Mouse (Mus musculus): ENCODE results near the gene Pde4c. TPM values are rescaled to one million over a fixed set of nuclear protein-coding genes. Genes with fewer than 3 reads are reported as not detected.

Pde4c gene
- polyA plus RNA-seq, 1 experiment from 2014 or later = 0.09 TPM

DNA sequence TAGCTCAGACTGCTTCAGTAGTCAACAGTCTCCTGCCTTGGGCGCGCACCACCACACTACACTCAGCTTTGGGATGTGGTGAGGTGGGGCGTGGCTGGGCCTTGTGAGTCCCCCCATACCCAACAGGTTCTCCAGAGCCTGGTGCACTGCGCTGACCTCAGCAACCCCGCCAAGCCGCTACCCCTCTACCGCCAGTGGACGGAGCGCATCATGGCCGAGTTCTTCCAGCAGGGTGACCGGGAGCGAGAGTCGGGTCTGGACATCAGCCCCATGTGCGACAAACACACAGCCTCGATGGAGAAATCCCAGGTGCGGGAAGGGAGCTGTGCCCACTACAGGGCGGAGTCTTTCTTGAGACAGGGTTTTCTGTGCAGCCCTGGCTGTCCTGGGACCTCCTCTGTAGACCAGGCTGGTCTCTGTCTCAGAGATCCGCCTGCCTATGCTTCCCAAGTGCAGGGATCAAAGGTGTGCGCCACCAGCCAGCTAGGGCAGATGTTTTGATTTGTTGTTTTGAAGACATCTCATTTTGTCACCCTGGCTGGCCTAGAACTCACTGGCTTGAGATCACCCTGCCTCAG lies 25.7 kb downstream of the Pde4c start:
- 84% methylated on average over 19 of the region's 19 CpGs for WGBS
- no peaks in the 10 kb centered on the region for H3K4me1 ChIP-seq (replicated peaks; ENCODE audit: control insufficient read depth, insufficient read depth, low read length)
- no peak for DNase-seq (ENCODE audit: low spot score)
- H3K27ac ChIP-seq (ENCODE audit: low read depth, low read length) = no peak overlapping the region
- no peak for ATAC-seq (ENCODE audit: low FRiP score)
- no peaks in the 10 kb centered on the region for H3K9me3 ChIP-seq (ENCODE audit: control insufficient read depth, low read length)
- H3K4me2 ChIP-seq (replicated peaks; ENCODE audit: low read depth, low read length) = no peak overlapping the region
- H3K4me3 ChIP-seq (ENCODE audit: low read depth, low read length) = no peak overlapping the region
- H3K36me3 ChIP-seq (ENCODE audit: control insufficient read depth, insufficient read depth, low read length) = no peaks in the 10 kb centered on the region
- peaks cover 19% of the 10 kb centered on the region for H3K27me3 ChIP-seq (ENCODE audit: control insufficient read depth, insufficient read depth, low read length)
- H3K9ac ChIP-seq (ENCODE audit: low read depth, low read length) = no peak overlapping the region

- no peak for ATAC-seq (ENCODE audit: low FRiP score)
- Histone ChIP-seq H3K4me3 (ENCODE audit: low read depth, low read length) (no peak overlapping the region), H3K27ac (ENCODE audit: low read depth, low read length) (no peak overlapping the region), H3K9ac (ENCODE audit: low read depth, low read length) (no peak overlapping the region), H3K27me3 (ENCODE audit: control insufficient read depth, insufficient read depth, low read length) (peaks cover 13% of the 10 kb centered on the region; the same call in 1 of the 2 replicates), H3K36me3 (ENCODE audit: control insufficient read depth, insufficient read depth, low read length) (no peaks in the 10 kb centered on the region), H3K4me1 (replicated peaks; ENCODE audit: control insufficient read depth, insufficient read depth, low read length) (no peaks in the 10 kb centered on the region), H3K9me3 (ENCODE audit: control insufficient read depth, low read length) (no peaks in the 10 kb centered on the region), H3K4me2 (replicated peaks; ENCODE audit: low read depth, low read length) (no peak overlapping the region)
- WGBS = 79% methylated on average over 13 of the region's 13 CpGs
- no peak for DNase-seq (ENCODE audit: low spot score)
Measured at GRCm38 (mm10) chr8:70750128-70750680, 26.7 kb downstream of the Pde4c start.

- Histone ChIP-seq H3K4me1 (replicated peaks; ENCODE audit: control insufficient read depth, insufficient read depth, low read length) (no peaks in the 10 kb centered on the region), H3K4me3 (ENCODE audit: low read depth, low read length) (no peak overlapping the region), H3K9ac (ENCODE audit: low read depth, low read length) (no peak overlapping the region), H3K27me3 (ENCODE audit: control insufficient read depth, insufficient read depth, low read length) (peaks cover 3% of the 10 kb centered on the region; the same call in 1 of the 2 replicates), H3K9me3 (ENCODE audit: control insufficient read depth, low read length) (no peaks in the 10 kb centered on the region), H3K27ac (ENCODE audit: low read depth, low read length) (no peak overlapping the region; the same call in 1 of the 2 replicates), H3K36me3 (ENCODE audit: control insufficient read depth, insufficient read depth, low read length) (no peaks in the 10 kb centered on the region), H3K4me2 (replicated peaks; ENCODE audit: low read depth, low read length) (no peak overlapping the region)
- no peak for ATAC-seq (ENCODE audit: low FRiP score)
- peak; percentile 84 for DNase-seq (ENCODE audit: low spot score)
- WGBS = 38% methylated on average over 11 of the region's 11 CpGs
Measured at GRCm38 (mm10) chr8:70752000-70752764, 28.7 kb downstream of the Pde4c start.

DNA sequence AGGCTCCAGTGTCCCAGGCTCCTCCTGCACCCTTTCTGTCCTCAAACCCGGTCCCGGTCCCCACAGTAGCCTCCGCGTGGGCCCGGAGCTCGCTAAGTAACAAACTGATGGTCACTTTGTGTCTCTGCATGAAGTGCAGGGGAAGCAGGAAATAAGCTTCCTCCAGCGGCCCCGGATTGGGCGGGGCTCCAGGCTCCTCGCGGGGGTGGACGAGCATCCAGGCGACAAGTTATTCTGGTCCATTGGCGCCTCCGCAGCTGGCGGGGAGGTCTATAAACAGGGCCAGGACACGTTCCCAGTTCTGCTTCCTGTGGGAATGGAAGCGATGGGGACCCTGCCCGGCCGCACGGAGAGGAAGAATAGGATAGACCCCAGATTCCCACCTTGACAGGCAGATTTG lies 29.6 kb downstream of the Pde4c start:
- Histone ChIP-seq H3K36me3 (ENCODE audit: control insufficient read depth, insufficient read depth, low read length) (no peaks in the 10 kb centered on the region), H3K27ac (ENCODE audit: low read depth, low read length) (peak overlapping the region; percentile 13; the same call in 1 of the 2 replicates), H3K4me1 (replicated peaks; ENCODE audit: control insufficient read depth, insufficient read depth, low read length) (no peaks in the 10 kb centered on the region), H3K9ac (ENCODE audit: low read depth, low read length) (no peak overlapping the region), H3K4me2 (replicated peaks; ENCODE audit: low read depth, low read length) (0 out of 2 replicates have a peak overlapping the region, but pooled peaks have one; percentile 12), H3K4me3 (ENCODE audit: low read depth, low read length) (no peak overlapping the region), H3K27me3 (ENCODE audit: control insufficient read depth, insufficient read depth, low read length) (no peaks in the 10 kb centered on the region), H3K9me3 (ENCODE audit: control insufficient read depth, low read length) (no peaks in the 10 kb centered on the region)
- WGBS = 29% methylated on average over 21 of the region's 21 CpGs
- no peak for DNase-seq (ENCODE audit: low spot score)
- no peak for ATAC-seq (ENCODE audit: low FRiP score)

- Histone ChIP-seq H3K4me3 (ENCODE audit: low read depth, low read length) (peak within 1 kb of the TSS; percentile 60), H3K4me2 (replicated peaks; ENCODE audit: low read depth, low read length) (peak within 1 kb of the TSS; percentile 62), H3K36me3 (ENCODE audit: control insufficient read depth, insufficient read depth, low read length) (no peaks in the 10 kb centered on the region), H3K9me3 (ENCODE audit: control insufficient read depth, low read length) (no peaks in the 10 kb centered on the region), H3K27me3 (ENCODE audit: control insufficient read depth, insufficient read depth, low read length) (no peaks in the 10 kb centered on the region), H3K9ac (ENCODE audit: low read depth, low read length) (peak within 1 kb of the TSS; percentile 66), H3K27ac (ENCODE audit: low read depth, low read length) (peak within 1 kb of the TSS; percentile 65; the same call in 1 of the 2 replicates), H3K4me1 (replicated peaks; ENCODE audit: control insufficient read depth, insufficient read depth, low read length) (no peaks in the 10 kb centered on the region; the same call in 1 of the 2 replicates)
- peak; percentile 98 for DNase-seq (ENCODE audit: low spot score)
- ATAC-seq (ENCODE audit: low FRiP score) = peak; percentile 98
- WGBS = 9% methylated on average over 37 of the region's 37 CpGs
Measured at GRCm38 (mm10) chr8:70754043-70754870, 30.7 kb downstream of the Pde4c start, which contains the start of gene Rab3a. TSS of gene Rab3a (plus strand) at chr8:70754679.

DNA sequence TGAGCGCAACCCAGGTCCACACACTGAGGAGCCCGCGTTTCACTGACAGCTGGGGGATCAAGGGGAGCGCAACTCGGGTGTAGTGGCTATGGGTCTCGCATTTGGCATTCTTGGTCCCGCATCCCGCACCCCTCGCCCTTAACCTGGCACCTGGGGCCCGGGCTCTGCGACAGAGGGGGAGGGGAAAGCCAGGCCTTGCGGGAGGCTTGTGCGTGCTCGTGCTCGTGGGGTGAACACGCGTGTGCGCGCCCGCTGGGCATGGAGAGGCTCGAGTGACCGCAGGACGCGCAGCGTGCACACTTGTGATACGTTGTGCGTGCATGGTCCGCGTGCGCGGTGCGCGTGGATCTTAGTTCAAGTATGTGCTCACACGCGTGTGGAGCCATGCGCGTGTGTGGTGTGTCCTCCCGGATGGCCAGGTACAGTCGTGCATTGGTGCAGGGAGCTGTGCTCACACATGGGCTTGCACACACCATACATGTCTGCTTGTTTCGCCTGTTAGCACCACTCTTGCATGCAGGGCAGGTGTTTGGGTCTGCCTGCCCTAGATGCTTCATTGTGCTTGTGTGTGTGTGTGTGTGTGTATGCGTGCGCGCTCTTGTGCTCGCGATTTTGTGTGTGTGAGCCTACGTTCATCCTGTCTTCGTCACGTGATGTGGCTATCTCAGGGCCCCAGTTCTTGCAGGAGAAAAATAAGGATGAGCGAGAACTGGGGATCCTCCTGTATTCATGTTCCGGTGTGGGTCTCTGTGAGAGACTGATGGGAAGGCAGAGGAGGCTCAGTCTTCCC lies 31.5 kb downstream of the Pde4c start:
- Histone ChIP-seq H3K9me3 (ENCODE audit: control insufficient read depth, low read length) (no peaks in the 10 kb centered on the region), H3K4me1 (replicated peaks; ENCODE audit: control insufficient read depth, insufficient read depth, low read length) (no peaks in the 10 kb centered on the region; the same call in none of the 2 replicates), H3K27me3 (ENCODE audit: control insufficient read depth, insufficient read depth, low read length) (no peaks in the 10 kb centered on the region), H3K27ac (ENCODE audit: low read depth, low read length) (peak overlapping the region; percentile 65; the same call in 1 of the 2 replicates), H3K4me2 (replicated peaks; ENCODE audit: low read depth, low read length) (peak overlapping the region; percentile 62), H3K36me3 (ENCODE audit: control insufficient read depth, insufficient read depth, low read length) (no peaks in the 10 kb centered on the region), H3K4me3 (ENCODE audit: low read depth, low read length) (peak overlapping the region; percentile 60), H3K9ac (ENCODE audit: low read depth, low read length) (peak overlapping the region; percentile 66)
- 18% methylated on average over 49 of the region's 50 CpGs for WGBS
- DNase-seq (ENCODE audit: low spot score) (peak; percentile 64), ATAC-seq (ENCODE audit: low FRiP score) (peak; percentile 25)

GRCm38 (mm10) chr8:70755661-70756475 lies 32.3 kb downstream of the Pde4c start:
- peak overlapping the region; percentile 60 for H3K4me3 ChIP-seq (ENCODE audit: low read depth, low read length)
- no peak overlapping the region for H3K27ac ChIP-seq (ENCODE audit: low read depth, low read length)
- ATAC-seq (ENCODE audit: low FRiP score) = no peak
- H3K4me1 ChIP-seq (replicated peaks; ENCODE audit: control insufficient read depth, insufficient read depth, low read length) = peaks cover 2% of the 10 kb centered on the region
- no peaks in the 10 kb centered on the region for H3K36me3 ChIP-seq (ENCODE audit: control insufficient read depth, insufficient read depth, low read length)
- H3K9ac ChIP-seq (ENCODE audit: low read depth, low read length) = 0 out of 2 replicates have a peak overlapping the region, but pooled peaks have one; percentile 66
- no peaks in the 10 kb centered on the region for H3K9me3 ChIP-seq (ENCODE audit: control insufficient read depth, low read length)
- 89% methylated on average over 24 of the region's 24 CpGs for WGBS
- no peaks in the 10 kb centered on the region for H3K27me3 ChIP-seq (ENCODE audit: control insufficient read depth, insufficient read depth, low read length)
- DNase-seq (ENCODE audit: low spot score) = no peak
- peak overlapping the region; percentile 62 for H3K4me2 ChIP-seq (replicated peaks; ENCODE audit: low read depth, low read length)
